Mouse (Mus musculus) frontal cortex, adult (tissue): Measurements from ENCODE around the gene Gm10999.
"Not testable (repeated sequence)": the region's sequence is repeated elsewhere in the genome, so short reads cannot be mapped to it uniquely, and the experiment has no call there.

Experiments used
- ATAC-seq: cut with Nextera tagmentation; 2 replicates; pipeline ENCODE4 v1.9.2; 2017; ENCODE audit warnings: mild to moderate bottlenecking, moderate library complexity, mixed read lengths; ENCODE audit not compliant: low TSS enrichment

The Gm10999 gene

GRCm38 (mm10) chr8:129131561-129131960 is at the start of gene Gm10999:
Gene Gm10999 (minus strand): TSS chr8:129131661.
- ATAC-seq = no peak

- no peak for ATAC-seq
Measured at GRCm38 (mm10) chr8:129133475-129133874, 2.0 kb upstream of the Gm10999 start.

GRCm38 (mm10) chr8:129115761-129116160 is 15.7 kb downstream of the Gm10999 start:
- not testable (repeated sequence) for ATAC-seq
